8 mouse cellular contexts compared by ENCODE assay signal in the genomic region with DNA sequence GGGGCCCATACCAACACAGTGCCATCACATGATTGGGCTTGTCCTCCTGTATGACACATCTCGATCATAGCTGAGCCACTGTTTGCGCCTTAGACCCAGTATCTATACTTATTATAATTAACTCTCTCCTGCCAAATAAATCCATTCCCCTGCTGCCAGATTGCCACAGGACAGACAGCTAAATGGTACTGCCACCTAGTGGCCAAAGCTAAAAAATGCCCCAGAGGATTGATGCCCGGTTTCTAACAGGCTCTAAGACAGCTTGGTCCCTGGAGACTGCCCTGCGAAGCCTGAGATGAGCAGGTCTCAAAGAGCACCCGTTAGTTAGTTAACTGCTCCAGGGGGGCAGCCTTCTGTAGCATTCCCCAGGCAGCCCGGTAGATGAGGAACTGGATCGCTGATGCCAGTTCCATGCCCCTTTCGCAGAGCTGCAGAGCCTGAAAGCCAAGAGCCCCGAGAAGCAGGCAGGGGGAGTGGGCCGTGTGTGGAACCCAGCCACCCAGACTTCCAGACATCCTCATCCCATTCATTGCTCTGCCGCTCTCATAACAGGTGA. TPM values are rescaled to one million over a fixed set of nuclear protein-coding genes. Genes with fewer than 3 reads are reported as not detected.
A peak's percentile ranks its signal among the peaks of the same experiment; 100 is the strongest.
DNase-seq lines count a peak whose midpoint lies in the region; TF ChIP-seq lines count a peak whose summit lies in the region.

No protein-coding gene starts in this region.

- no peak overlapping the region for H3K27ac ChIP-seq in thymus, adult 2 months (ENCODE audit: control insufficient read depth, insufficient read depth, low read length)

- no peak overlapping the region for H3K4me3 ChIP-seq in thymus, adult 2 months (ENCODE audit: control insufficient read depth, insufficient read depth, low read length)

- H3K27me3 ChIP-seq in thymus, adult 2 months (ENCODE audit: control insufficient read depth, insufficient read depth, low read length), result peaks cover 2% of the 10 kb centered on the region; the same call in 1 of the 2 replicates

- H3K36me3 ChIP-seq in thymus, adult 2 months (ENCODE audit: control insufficient read depth, insufficient read depth, low read length), result no peaks in the 10 kb centered on the region

- 37% methylated on average over 11 of the region's 11 CpGs for WGBS in thymus, adult 2 months

- peaks cover 28% of the 10 kb centered on the region for H3K4me1 ChIP-seq in thymus, adult 2 months (replicated peaks; ENCODE audit: control insufficient read depth, insufficient read depth, low read length)

- peak; percentile 52 for DNase-seq in gastrocnemius, adult 18-20 months (ENCODE audit: low spot score)
- no peak for DNase-seq in gastrocnemius, adult 8-10 months (ENCODE audit: low spot score in 2 of 2)
- DNase-seq in urinary bladder, postnatal 25 days (ENCODE audit: low spot score), result peak; percentile 51
- DNase-seq in urinary bladder, postnatal 36 days (ENCODE audit: low spot score in 2 of 2), result no peak
- peak; percentile 68 for DNase-seq in embryo, embryonic 9.5 days (ENCODE audit: extremely low spot score)
- DNase-seq in kidney, postnatal 14 days, result peak; percentile 65
- DNase-seq in lung, postnatal 36 days, result peak; percentile 80
- peak; percentile 62 for DNase-seq in thymus, adult 2 months

- 0 out of 2 replicates have a peak, but pooled peaks have one; percentile 50 for TF ChIP-seq CTCF in thymus, adult 2 months (IDR thresholded peaks at IDR 0.05; ENCODE audit: borderline replicate concordance, control insufficient read depth, extremely low read depth, insufficient read depth, low read length, poor library complexity)

- TF ChIP-seq POLR2A in thymus, adult 2 months (IDR thresholded peaks at IDR 0.05; ENCODE audit: control insufficient read depth, extremely low read depth, insufficient read depth, low read length, poor library complexity), result no peak

RNA-seq across cellular contexts. Expression of gene Ankrd63, which starts 8.0 kb away (rescaled TPM):
- not detected for total RNA-seq in gastrocnemius, adult 18-20 months (2021)
- total RNA-seq in gastrocnemius, adult 8-10 months (2022), result not detected
- polyA plus RNA-seq in thymus, adult 2 months (2012; rRNA removed), result 0.20 and 0.27 TPM in 2 replicates

RNA-seq across cellular contexts. Expression of gene Plcb2, which starts 32.5 kb away (rescaled TPM):
- total RNA-seq in gastrocnemius, adult 18-20 months (2021), result under 1 TPM; 0.12 to 0.23 TPM
- under 1 TPM in 3 of 4 experiments, not detected in 1; 0.15 to 0.27 (median 0.27) TPM for total RNA-seq in gastrocnemius, adult 8-10 months (2022)
- 79.9 and 94.4 TPM in 2 replicates for polyA plus RNA-seq in thymus, adult 2 months (2012; rRNA removed)

RNA-seq across cellular contexts. Expression of gene Pak6, which starts 32.7 kb away (rescaled TPM):
- total RNA-seq in gastrocnemius, adult 18-20 months (2021), result not detected
- not detected for total RNA-seq in gastrocnemius, adult 8-10 months (2022)
- polyA plus RNA-seq in thymus, adult 2 months (2012; rRNA removed), result 4.3 and 4.7 TPM in 2 replicates

RNA-seq across cellular contexts. Expression of gene Inafm2, which starts 49.8 kb away (rescaled TPM):
- 1 to 10 TPM; 5.3 TPM for total RNA-seq in gastrocnemius, adult 18-20 months (2021)
- 1 to 10 TPM; 5.0 to 7.2 (median 5.2) TPM for total RNA-seq in gastrocnemius, adult 8-10 months (2022)
- 18.9 and 25.7 TPM in 2 replicates for polyA plus RNA-seq in thymus, adult 2 months (2012; rRNA removed)

Comparison
In these comparisons a context has a peak if more than half of its experiments do, and no peak if none do; other contexts are left out.
1. DNase-seq: peak in gastrocnemius, adult 18-20 months (single experiment), urinary bladder, postnatal 25 days (single experiment), embryo, embryonic 9.5 days (single experiment), kidney, postnatal 14 days (single experiment), lung, postnatal 36 days (single experiment) and thymus, adult 2 months (single experiment); none in gastrocnemius, adult 8-10 months (0 of 2) and urinary bladder, postnatal 36 days (0 of 2).